Mouse (Mus musculus) yolk sac, embryonic 10.5 days (tissue): ENCODE measurements around the gene Paxbp1.
"Not testable (repeated sequence)": the region's sequence is repeated elsewhere in the genome, so short reads cannot be mapped to it uniquely, and the experiment has no call there.

Source experiments
- DNase-seq: peaks from one replicate; pipeline ENCODE4 v3.0.0-alpha.2; 2017; ENCODE audit warnings: low spot score

The Paxbp1 gene

DNA sequence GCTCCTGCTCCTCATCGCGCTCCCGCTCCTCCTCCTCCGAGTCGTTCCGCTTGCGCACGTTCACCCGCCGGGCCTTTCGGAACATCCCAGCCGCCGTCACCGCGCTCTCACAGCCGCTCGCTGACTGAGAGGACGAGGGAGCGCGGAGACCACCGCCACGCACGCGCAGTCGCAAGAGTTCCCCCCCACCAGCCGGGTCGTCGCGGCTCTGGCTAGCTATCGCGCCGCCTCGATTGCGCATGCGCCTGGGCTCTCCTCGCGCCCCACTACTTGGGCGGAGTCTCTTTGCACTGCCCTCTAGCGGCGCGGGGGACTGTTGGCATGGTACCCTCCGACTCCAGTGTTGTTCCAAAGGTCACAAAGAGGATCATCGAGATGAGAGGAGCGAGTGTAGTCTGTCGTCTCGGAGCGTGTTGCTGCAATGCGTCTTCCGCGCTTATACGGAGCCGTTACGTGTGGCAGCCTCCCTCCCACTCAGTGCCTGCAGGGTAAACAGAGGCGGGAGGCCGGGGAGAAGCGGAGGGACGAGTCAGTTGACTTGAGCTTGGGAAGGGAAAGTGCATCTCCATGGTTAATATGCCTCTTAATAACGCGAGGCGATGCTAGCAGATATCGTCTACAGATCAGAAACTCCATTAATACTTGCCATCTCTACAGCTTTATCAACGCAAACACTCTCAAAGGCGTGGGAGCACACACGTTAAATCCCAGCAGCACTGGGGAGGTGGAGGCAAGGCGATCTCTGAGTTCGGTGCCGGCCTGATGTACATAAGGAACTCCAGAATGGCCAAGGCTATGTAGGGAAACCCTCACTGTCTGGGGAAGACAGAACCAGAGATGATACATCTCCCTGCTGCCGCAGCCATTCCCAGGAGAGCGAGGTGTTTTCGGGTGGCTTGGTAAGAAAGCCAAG is at the start of gene Paxbp1:
Gene Paxbp1 (minus strand): TSS at position 274 of the 913 bp plus-strand sequence.
- DNase-seq = peak; percentile 99

DNA sequence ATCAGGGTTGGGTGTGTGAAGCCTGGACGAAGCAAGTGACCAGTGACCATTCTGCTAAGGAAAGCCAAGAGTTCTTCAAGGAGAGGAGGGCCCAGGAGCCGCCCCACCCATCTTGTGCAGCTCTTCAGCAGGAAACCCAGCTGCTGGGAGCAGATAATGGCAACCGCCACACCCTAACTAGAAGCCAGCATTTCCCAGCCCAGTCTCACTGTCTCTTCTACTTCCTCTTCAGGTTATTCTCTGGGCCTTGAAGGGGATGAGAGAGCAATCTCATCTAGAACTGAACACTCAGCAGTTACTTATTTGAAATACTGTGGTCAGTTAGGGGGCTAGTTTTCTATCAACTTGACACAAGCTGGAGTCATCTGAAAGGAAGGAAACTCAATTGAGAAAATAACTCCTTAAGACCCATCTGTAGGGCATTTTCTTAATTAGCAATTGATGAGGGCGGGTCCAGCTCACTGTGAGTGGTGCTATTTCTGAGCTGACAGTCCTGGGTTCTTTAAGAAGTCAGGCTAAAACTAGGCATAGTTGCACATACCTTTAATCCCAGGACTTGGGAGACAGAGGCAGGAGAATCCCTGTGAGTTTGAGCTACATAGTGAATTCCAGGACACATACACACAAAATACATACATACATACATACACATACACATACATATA is 42.4 kb upstream of the Paxbp1 start:
- peak; percentile 44 for DNase-seq

DNA sequence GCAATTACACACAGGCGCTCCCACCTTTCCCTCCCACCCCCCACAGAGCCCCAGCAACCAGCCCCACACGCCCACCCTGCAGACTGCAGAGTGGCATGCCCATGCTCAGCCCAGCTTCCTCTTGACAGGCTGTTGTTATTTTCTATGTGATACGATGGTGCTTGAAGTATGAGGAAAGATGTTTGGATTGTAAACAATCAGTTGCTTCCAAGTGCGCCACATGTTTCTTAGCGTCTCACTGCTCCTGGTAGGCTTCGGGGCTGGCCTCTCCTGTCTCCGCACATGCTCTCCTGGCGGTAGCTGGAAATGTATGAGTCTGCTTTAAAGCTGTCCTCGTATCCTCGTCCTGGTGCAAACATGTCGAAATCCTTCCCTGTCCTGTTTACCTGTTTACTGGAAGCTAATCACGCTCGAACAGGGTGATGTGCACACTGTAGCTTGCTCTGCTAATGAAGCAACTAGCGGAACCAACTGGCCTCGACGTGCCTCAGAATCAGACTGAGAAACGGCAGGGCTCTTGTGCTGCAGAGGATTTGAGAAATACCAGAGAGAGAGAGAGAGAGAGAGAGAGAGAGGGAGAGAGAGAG is 41.0 kb upstream of the Paxbp1 start:
- no peak for DNase-seq

DNA sequence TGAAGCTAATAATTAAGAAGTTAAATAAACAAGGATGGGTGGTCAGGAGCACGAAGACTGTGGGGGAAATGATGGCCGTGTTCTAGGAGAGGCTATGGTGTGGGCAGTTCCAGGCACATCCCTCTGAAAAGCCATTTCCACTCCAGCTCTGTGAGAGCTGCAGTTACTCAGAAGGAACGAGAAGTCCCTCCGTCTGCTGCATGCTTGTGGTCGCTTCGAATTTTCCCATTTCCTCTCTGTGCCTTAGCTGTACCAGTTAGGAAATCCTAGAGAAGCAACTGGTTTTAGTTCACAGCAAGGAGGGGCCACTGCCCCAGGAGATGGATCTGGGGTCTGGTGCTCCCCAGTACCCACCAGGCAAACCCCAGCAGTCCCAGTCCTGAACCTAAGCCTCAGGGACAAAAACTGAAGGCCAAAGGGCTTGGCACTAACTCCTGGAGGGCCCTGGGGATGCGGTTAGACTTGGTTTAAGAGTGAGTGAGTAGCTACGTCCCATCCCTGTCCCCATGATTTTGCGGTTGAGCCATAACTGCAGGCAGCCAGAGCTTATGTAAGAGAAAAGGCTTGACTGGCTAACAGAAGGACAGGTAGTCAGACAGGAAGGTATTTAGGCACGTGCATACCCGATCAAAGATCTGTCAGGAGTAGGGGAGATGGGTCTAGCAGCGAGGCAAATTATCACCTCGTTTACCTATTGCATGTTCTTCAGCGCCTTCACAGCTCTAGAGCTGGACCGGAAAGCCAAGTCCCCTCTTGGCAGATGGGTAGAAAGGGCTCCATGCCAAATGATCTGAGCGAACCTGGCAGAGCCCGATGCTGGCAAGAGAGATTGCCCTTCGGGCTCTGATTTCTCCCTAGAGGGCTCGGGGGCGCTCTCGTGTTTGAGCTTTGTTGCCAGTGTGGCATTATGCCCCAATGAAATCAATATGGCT is 40.2 kb upstream of the Paxbp1 start:
- no peak for DNase-seq

DNA sequence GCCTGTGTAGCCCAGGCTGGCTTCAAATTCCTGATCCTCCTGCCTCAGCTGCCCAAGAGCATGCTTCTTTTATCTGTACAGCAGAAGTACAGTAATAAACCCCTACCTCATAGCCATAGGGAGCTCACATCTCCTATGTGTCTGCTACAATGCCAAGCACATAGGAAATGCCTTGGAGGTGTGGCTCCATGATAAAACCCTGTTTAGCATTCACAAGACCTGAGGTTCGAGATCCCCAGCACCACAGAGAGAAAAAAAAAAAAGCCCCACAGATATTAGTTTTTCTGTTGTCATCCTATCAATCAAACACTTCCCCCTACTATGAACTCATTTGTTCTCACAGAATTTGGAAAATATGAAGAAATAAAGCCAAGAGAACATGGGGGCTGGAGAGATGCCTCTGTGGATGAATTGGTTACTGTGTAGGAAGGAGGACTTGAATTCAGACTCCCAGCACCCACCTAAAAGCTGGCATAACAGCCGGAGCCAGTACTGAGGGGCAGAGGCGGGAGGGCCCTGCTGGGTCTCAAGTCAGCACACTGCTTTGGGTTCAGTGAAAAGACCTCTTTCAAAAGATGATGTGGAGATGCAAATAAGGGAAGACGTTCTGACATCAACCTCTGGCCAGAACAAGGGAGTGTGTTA is 38.8 kb upstream of the Paxbp1 start:
- DNase-seq = no peak

DNA sequence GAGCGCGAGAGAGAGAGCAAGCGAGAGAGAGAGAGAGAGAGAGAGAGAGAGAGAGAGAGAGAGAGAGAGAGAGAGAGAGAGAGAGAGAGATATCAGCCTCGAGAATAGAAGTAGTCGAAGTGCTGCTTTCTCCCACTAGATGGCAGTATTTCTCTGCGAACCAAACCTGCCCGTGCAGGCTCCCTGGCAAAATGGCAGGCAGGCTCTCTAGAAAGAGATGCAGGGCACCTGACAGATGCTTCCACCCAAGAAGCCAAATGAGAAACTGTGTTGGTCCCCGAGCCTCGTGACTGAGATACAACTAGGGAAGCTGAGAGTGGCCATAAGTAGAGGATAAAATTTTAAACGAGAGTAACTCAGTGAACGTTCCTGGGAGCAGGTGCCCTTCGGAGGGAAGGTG is 37.2 kb upstream of the Paxbp1 start:
- DNase-seq = peak; percentile 40

DNA sequence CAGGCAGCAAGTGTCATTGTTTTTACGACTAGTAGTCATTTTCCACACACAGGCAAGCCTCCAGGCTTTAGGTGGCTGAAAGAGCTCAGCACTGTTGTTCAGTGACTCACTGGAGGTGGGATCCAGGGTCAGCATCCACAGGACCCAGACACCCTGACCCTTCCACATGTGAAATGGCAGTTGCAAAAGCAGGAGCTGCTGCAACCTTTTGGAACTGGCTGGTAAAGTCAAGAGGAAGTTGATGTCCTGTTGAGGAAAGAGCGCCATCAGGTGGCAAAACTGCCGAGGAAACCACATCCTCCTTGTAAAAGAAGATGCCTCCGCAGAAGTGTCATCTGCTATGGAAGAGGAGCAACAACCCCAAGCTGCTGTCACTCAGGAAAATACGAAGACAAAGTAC is 31.8 kb upstream of the Paxbp1 start:
- DNase-seq = no peak

DNA sequence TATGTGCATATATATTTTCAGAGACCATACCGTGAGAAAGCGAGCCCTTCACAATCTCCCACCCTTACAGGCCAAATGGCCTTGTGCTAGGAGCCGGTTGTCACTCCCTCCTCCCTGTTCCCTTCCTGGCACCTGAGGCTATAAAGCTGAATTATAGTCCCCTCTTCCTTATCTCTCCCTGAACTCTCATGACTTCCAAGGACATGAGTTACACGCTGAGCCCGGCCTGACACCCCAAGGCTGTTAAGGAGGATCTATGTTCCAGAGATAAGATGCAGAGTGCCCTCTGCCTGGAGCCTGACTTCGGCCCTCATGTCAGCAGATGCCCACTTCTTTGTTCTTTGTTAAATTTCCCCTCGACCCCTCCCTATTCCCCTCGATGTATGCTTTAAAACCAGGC is 31.1 kb upstream of the Paxbp1 start:
- not testable (repeated sequence) for DNase-seq

DNA sequence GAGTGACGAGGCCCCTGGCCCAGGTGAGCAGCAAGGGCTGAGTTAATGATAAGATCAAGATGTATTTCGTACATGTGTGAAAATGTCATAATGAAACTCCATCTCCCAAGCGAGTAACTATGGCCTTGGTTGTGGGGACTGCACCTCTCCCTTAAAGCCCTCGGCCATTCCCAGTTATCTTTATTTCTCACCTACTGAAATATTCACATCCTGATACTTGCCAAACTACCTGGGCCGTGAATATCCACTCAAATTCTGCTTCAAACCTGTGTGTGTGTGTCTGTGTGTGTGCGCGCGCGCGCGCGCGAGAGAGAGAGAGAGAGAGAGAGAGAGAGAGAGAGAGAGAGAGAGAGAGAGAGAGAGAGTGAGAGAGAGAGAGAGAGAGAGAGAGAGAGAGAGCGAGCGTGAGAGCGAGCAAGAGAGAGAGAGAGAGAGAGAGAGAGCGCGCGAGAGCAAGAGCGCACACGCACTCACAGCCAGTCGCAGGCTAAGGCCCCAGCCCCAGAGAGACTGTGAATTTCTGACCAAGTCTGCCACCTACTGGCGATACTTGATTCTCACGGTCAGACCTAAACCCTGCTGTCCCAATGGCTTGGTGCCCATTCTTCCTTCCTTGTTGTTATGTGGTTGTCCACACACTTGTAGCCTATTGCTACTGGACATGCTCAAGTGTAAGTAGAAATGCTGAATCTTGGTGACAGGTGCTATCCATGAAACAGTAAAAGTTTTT is 29.0 kb upstream of the Paxbp1 start:
- peak; percentile 77 for DNase-seq

DNA sequence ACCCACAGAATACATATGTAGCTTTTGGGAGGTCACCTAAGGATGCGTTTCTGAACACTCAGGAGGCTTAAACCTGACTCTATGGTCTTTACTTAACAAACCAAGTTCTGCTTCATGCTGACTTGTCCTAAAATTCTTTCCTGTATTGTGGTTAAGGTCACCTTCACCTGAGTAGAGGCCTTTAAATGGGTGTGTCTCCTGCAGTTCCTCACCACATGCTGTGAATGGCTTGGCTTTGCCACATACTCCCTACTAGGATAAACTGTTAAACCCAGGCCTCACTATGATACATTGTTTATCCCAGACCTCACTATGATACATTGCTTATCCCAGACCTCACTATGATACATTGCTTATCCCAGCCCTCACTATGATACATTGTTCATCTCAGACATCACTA is 27.9 kb upstream of the Paxbp1 start:
- no peak for DNase-seq

DNA sequence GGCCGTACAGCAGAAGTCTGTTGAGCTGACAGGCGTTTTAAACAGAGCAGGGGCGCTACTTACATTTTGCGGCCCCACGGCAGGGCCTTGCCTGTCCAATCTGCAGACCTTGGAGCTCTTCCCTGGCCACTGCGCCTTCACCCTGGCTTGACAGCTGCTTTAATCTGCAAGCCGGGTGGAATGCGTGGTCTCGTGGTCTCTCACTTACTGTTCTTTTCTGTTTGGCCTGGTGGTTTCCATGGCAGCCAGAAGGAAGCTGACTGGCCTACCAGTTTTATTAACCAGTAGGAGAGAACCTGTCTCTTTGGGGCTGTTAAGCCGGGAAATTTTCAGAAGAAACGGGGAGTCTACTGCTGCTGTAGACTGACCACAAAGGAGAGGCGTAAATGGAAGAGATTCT is 24.6 kb upstream of the Paxbp1 start:
- no peak for DNase-seq

DNA sequence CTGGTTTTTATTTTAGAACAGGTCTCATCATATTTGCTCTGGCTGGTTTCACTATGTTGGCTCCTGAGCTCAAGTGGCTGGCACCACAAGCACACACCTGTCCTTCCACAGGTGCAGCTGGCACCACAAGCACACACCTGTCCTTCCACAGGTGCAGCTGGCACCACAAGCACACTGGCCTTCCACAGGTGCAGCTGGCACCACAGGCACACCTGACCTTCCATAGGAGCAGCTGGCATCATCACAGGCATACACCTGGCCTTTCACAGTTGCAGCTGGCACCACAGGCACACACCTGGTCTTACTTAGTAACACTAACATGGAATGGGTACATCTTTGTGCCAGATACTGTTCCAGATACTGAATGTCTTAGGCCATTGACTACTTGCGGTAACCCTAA is 22.8 kb upstream of the Paxbp1 start:
- no peak for DNase-seq

DNA sequence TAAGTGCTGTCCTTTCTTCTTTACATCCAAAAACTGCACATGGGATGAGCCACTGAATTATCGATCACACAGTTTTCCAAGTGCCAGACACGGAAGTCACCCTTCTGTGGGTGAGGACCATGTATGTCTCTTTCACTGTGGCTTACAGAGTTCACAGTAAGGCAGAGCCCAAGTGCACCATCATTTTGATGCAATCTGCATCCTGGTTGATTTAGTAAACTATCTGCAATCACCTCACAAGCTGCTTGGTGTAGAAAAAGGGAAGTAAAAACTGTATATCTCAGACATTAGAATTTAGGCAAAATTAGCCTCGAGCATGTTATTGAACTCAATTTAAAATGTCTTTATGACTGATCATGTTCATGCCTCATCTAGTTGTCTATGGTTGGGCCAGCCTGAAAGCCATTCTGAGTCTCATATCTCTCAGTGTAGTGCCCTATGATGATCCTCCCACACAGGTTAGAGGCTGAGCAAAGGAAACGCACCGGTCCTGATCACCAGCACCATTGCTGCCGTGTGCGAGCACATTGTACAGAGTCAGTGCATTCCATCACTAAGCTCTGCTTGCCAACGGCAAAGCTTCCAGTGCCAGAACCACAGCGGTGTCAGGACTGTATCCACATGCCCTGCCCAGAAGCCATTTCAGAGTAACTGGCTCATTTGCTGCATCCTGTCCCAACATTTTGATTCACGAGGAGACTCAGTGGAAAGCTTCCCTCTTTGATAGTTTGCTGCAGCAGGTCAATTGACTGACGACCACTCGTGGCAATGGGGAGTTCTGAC is 20.4 kb upstream of the Paxbp1 start:
- no peak for DNase-seq

DNA sequence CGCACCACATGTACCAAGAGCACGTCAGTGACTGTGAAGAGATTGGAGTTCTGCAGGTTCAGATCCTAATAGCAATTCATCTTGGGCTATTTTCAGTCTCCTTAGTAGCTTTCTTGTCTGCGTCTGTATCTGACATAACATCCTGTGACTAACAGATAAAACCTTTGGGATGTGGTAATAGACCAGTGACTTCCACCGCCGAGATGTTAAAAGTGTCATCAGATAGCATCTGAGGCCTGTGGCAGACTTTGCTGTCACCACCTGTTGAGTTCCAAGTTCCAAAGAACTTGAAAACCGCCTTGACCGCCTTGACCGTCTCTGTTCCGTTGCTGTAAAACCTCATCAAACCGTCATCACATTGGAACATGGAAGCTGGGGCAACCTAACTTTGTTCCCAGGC is 19.4 kb upstream of the Paxbp1 start:
- DNase-seq = no peak

DNA sequence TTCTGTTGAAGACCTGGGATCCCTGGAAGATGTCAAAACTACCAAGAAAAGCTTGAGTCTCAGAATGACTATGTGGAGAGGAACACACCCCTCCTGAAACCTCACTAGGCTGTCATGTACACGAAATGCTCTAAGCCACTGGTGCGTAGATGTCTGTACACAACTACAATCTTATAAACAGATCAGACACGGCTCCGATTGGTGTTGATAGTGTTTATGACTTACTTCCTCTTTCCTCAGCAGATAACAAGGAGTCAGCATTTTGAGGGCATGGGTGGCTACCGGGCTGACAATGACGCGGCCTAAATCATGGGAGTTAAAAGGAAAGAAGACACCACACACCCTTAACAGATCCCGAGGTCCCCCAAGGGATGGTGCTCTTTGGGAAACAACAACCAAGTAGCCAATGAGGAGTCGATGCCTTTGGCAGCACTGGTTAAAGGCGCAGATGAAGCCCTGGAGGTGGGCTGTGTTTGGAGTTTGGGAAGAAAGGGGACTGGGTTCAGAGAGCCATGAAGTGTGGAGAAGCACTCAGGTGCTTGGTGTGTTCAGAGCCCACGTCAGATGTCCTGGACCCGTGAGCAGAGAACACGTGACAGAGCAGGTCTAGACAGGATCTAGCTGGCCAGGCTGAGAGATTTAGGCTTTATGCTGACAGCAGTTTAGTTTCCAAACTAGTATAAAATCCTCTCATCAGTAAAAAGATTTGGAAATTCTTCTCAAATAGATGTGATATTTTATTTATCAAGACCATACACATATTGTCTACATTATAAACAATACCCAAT is 17.4 kb upstream of the Paxbp1 start:
- DNase-seq = no peak

DNA sequence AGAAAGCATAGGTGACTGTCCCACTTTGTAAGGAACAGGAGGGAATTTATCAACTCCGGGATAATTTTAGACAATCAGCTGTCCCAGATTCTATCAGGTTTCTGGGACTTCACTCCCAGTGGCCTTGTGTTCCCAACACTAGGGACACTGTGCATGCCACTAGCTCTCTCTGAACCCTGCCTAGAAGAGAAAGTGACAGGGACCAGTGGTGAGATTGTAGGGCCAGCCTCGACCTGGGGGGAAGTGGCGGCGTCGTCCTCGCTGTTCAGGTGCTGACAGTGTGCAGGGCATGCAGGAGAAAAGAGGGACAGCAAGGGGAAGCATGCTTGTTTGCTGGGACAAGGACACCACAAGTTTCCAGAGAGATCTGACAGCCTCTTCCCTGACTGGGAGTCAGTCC is 13.4 kb upstream of the Paxbp1 start:
- DNase-seq = no peak

DNA sequence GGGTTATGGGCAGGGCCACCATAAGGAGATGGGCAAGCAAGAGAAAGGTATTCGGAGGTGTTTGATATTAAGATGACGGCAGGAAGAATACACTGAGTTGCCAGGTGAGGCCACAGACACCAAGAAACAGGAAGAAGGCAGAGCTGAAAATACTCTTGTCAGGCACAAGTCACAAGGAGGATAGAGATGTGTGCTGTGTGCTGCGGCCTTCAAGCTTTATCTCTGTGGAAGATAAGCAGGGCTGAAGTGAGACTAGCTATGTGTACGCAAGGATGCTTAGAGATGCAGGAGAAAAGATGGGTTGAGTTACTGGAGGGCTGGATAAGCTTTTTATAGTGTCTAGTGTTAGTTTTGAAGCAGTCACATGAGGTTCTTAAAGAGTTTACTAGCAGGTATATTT is 12.9 kb upstream of the Paxbp1 start:
- no peak for DNase-seq

DNA sequence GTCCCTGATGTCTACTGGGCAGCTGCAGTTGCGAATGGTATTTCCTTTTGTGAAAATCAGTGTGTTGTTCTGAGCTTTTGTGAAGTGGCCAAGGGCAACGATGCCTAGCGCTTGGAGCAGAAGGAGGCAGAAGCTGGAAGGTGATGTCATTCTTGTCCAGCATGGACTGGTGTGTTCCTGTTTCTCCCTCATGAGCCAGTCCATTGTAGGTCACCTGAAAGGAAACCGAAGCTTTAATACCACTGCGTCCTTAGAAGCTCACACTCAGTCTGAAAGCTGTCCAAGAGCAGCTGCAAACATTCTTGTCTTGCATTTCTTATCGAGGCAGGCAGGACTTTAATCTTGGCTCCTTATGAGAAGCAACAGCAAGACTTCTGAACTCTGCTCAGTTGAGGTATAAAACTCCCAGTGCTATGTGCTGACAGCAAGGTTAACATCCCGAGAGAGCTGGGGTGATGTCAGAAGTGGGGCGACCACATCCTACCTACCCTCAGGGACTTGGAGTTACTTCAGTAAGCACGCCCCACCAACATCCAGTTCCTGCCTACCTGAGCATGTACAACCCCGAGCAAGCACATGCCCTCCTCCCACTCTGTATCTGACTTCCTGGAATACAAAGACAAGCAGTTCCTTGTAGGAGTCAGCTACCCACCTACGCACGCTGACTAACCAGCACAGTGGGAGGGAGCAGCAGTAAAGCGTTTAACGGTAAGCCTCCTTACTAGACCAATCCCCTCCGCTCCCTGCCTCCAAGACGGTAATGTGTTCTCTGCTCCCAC is 11.9 kb upstream of the Paxbp1 start:
- DNase-seq = peak; percentile 22
